Mouse (Mus musculus): Measurements from ENCODE around the gene Vgll4.

The Vgll4 gene

GRCm38 (mm10) chr6:114871010-114871660, 98.7 kb downstream of the Vgll4 start:
- no peak for DNase-seq (ENCODE audit: low spot score)

GRCm38 (mm10) chr6:114869501-114870076, 100.2 kb downstream of the Vgll4 start:
- no peak for DNase-seq (ENCODE audit: low spot score)

GRCm38 (mm10) chr6:114868656-114869055, 101.1 kb downstream of the Vgll4 start:
- no peak for DNase-seq (ENCODE audit: low spot score)

- DNase-seq (ENCODE audit: low spot score), result no peak
Measured at GRCm38 (mm10) chr6:114866619-114867018, 103.2 kb downstream of the Vgll4 start.

- no peak for DNase-seq (ENCODE audit: low spot score)
Measured at GRCm38 (mm10) chr6:114866078-114866477, 103.7 kb downstream of the Vgll4 start.

- no peak for DNase-seq (ENCODE audit: low spot score)
Measured at GRCm38 (mm10) chr6:114864421-114864820, 105.4 kb downstream of the Vgll4 start.

- no peak for DNase-seq (ENCODE audit: low spot score)
Measured at GRCm38 (mm10) chr6:114863501-114863900, 106.3 kb downstream of the Vgll4 start.

GRCm38 (mm10) chr6:114862046-114862445, 107.7 kb downstream of the Vgll4 start:
- no peak for DNase-seq (ENCODE audit: low spot score)

GRCm38 (mm10) chr6:114861591-114861990, 108.2 kb downstream of the Vgll4 start:
- no peak for DNase-seq (ENCODE audit: low spot score)

GRCm38 (mm10) chr6:114860677-114861568, 108.9 kb downstream of the Vgll4 start:
- no peak for DNase-seq (ENCODE audit: low spot score)

- no peak for DNase-seq (ENCODE audit: low spot score)
Measured at GRCm38 (mm10) chr6:114858722-114859053, 111.1 kb downstream of the Vgll4 start.

GRCm38 (mm10) chr6:114857996-114858721, 111.6 kb downstream of the Vgll4 start:
- no peak for DNase-seq (ENCODE audit: low spot score)

- no peak for DNase-seq (ENCODE audit: low spot score)
Measured at GRCm38 (mm10) chr6:114856501-114856900, 113.3 kb downstream of the Vgll4 start.

- DNase-seq (ENCODE audit: low spot score), result no peak
Measured at GRCm38 (mm10) chr6:114855644-114856043, 114.2 kb downstream of the Vgll4 start.

GRCm38 (mm10) chr6:114854368-114854767, 115.4 kb downstream of the Vgll4 start:
- DNase-seq (ENCODE audit: low spot score), result no peak

- no peak for DNase-seq (ENCODE audit: low spot score)
Measured at GRCm38 (mm10) chr6:114852739-114853138, 117.1 kb downstream of the Vgll4 start.

GRCm38 (mm10) chr6:114851688-114852087, 118.1 kb downstream of the Vgll4 start:
- no peak for DNase-seq (ENCODE audit: low spot score)

- DNase-seq (ENCODE audit: low spot score), result no peak
Measured at GRCm38 (mm10) chr6:114849787-114850186, 120.0 kb downstream of the Vgll4 start.

GRCm38 (mm10) chr6:114848761-114849160, 121.0 kb downstream of the Vgll4 start:
- no peak for DNase-seq (ENCODE audit: low spot score)

GRCm38 (mm10) chr6:114847582-114848174, 122.1 kb downstream of the Vgll4 start:
- DNase-seq (ENCODE audit: low spot score), result no peak

- DNase-seq (ENCODE audit: low spot score), result no peak
Measured at GRCm38 (mm10) chr6:114846153-114846772, 123.5 kb downstream of the Vgll4 start.

- DNase-seq (ENCODE audit: low spot score), result no peak
Measured at GRCm38 (mm10) chr6:114842863-114843262, 126.9 kb downstream of the Vgll4 start.
